Mouse (Mus musculus) kidney, adult 2 months (tissue): ENCODE results near the gene Prlh.

Source experiments
- CTCF ChIP-seq: fragments of 200-500 bp; conservative IDR thresholded peaks from 2 replicates; pipeline ENCODE4 v1.5.1; 2011; ENCODE audit warnings: low read depth, mild to moderate bottlenecking, control low read depth, low read length, moderate library complexity, mixed read lengths; ENCODE audit not compliant: insufficient read depth, insufficient read length
- POLR2A ChIP-seq: fragments of 200-500 bp; IDR thresholded peaks from one replicate; pipeline ENCODE4 v1.6.1; 2011; ENCODE audit warnings: low read depth, low read length, control low read depth

DNA sequence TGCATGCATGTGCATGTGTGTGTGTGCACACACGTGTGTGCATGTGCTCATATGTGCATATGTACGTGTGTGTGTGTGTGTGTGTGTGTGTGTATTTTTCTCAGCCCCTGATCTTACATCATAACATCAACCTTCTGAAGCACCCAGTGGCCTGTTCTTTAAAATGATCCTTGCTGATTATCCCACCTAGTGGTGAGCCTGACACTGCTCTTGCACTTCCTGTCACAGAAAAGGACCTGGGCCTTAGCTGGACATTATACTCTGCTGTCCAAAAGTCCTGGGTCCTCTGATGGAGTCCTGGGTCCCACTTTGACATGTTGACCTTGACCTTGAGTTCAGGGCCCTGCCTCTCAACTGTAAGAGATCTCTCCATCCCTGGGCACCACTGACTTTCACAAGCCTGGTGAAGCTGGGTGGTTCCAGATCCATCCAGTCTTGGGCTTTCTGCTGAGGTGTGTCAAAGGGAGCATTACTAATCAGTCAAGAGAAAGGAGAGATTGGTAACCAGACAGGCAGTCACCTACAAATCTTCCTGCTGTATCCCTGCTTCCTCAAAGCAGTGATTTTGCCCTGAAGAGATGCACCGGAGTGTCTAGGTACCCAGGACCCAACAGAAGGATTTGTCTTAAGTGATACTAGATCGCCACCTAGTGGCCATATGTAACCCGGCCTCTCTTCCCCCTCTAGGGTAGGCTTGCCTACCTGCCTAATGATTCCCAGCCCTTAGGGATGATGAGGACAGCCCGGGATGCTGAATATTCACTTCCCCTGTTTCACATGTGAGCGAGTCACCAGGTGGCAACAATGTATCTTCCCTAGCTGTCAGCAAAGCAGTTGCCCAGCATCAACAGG, 3.6 kb downstream of the Prlh start:
- TF ChIP-seq CTCF: peak; percentile 81
- no peak for TF ChIP-seq POLR2A
